Mouse (Mus musculus) small intestine, adult 10 weeks (tissue): ENCODE measurements around the gene Vezf1. TPM values are rescaled to one million over a fixed set of nuclear protein-coding genes. Genes with fewer than 3 reads are reported as not detected.

Experiments
- polyA plus RNA-seq: library from polyadenylated mRNA; stranded (reverse); fragments of 350-450 nt; fragmentation: Illumina TruSeq; extraction: RNeasy Lipid Tissue Mini Kit (QIAGEN cat#74804); gene quantifications from one replicate; pipeline ENCODE4 v1.2.3, GENCODE M21; 2014; ENCODE audit warnings: low replicate concordance

The Vezf1 gene
- polyA plus RNA-seq = 76.0 TPM

DNA sequence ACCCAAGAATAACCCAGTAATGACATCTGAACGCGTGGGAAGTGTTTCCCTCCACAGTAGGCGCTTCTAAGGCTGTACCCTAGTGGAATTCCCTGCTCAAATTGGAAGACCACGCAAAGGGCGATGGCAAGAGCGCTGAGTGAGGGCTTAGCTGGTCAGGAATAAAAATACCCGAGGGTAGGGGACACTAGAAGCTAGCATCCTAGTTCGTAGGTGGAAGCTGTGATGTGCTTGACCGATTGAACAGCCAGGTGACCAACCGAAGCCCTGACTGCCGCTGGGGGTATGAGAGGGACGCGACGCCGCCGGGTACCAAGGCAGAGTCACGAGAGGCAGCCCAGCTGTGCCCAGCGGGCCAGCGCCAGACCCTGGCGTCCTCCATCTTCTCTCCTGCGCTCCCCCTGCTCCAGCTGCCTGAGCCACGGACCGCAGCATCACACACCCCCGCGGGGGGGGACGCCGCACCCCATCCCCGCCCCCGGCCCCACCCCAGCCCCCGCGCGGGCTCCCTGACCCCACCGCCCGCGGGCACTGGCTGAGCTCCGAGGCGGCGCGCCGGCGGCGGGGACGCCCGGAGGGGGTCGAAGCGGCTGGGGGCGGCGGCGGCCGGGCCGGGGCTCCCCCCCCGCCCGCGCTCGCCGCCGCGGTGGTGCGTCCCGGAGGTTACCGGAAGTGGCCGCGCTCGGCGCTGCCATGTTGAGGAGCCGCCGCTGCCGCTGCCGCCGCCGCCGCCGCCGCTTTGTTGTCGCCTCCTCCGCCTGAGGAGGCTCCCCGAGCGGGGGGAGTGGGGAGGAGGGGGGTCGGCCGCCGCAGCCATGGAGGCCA lies at the start of gene Vezf1:
Gene Vezf1, plus strand, starts transcription at position 694 of the 825 bp plus-strand sequence.

DNA sequence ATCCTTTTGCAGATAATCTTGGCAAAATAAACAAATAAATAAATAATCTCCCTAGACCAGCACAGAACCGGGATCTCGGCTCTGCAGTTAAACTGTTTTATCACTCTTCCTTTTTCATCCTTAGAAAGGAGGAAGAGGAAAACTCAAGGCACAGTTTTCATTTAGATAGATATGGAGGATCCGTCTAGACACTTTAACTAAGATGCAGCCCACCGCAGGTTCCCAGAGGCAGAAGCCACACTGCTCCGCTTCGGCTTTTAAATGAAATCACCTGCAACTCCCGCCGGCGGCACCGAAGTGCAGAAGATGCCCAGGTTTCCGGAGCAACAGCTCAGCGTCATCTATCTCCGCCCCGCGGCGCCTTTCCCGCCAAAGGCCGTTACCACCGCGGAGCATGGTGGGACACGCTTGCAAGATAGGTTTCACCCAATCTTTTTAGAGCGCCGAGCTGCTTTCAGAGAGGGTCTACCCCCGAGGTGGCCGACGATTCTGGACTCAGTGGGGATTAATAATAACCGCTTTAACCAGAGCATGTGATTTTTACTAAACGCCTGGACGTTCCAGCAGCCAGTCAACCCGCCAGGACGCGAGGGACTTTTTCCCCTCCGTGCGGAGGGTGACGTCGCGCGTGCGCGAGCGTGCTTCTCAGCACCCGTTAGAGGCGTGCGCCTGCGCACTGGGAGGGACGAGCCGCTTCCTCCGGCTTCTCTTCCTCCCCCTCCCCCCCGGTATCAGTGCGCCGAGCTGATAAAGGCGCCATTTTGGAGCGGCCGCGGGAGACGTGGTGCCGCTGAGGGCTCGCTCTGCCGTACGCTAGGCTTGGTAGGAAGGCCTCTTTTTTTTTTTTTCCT lies 20.9 kb upstream of the Vezf1 start, which contains the start of gene Srsf1:
Gene Srsf1, plus strand, starts transcription at position 430 of the 851 bp plus-strand sequence.

DNA sequence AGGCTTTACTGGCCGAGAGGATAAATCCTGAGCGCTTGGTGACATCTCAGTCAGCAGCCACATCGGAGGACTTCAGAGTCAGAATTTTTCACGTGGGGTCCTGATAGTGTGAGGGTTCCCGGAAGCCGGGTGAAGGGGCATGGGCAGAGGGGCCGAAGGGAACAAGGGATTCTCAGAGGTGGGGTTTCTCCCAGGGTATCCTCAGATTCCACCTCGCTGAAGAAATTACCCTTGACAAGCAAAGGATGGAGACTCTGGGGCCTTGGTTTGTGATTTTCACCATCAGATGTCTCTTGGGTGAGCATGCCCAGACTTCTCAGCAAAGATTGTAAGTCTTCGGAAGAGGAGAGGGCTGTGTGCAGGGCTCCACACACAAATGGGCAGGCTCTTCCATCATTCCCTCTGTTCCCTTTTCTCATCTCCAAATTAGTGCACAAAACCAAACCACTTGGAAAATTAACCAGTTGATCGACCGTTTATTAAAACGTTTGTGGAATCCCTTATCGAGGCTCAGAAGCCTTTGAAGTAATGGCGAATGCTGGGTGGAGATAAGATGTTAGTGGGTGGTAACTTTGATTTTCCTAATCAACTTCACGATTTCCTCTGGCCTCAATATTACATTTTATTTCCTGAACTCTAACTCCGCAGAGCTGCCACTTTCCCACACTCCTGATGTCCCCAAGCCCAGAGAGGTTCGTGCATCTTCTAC lies 30.1 kb downstream of the Vezf1 start, which contains the start of gene Cuedc1:
Gene Cuedc1, plus strand, starts transcription at position 38 of the 709 bp plus-strand sequence.

Other genes with a start within 250 kb of the Vezf1 start
- not detected for gene Lpo, start 240.0 kb upstream of the Vezf1 start, polyA plus RNA-seq
- gene Mks1, start 215.1 kb upstream of the Vezf1 start, polyA plus RNA-seq = 0.63 TPM
- not detected for gene Epx, start 192.7 kb upstream of the Vezf1 start, polyA plus RNA-seq
- gene Olfr462, start 176.0 kb upstream of the Vezf1 start, polyA plus RNA-seq = not detected
- gene Olfr463, start 170.9 kb upstream of the Vezf1 start, polyA plus RNA-seq = not detected
- gene Olfr464, start 147.3 kb upstream of the Vezf1 start, polyA plus RNA-seq = not detected
- gene Dynll2, start 80.7 kb upstream of the Vezf1 start, polyA plus RNA-seq = 110 TPM
- gene Srsf1, start 20.9 kb upstream of the Vezf1 start, polyA plus RNA-seq = 804 TPM
- 0.59 TPM for gene Cuedc1, start 29.8 kb downstream of the Vezf1 start, polyA plus RNA-seq
- 91.4 TPM for gene Mrps23, start 136.1 kb downstream of the Vezf1 start, polyA plus RNA-seq
- gene Ccdc182, start 225.8 kb downstream of the Vezf1 start, polyA plus RNA-seq = not detected